Mouse (Mus musculus): Measurements from ENCODE around the gene Dnajc11. TPM values are rescaled to one million over a fixed set of nuclear protein-coding genes. Genes with fewer than 3 reads are reported as not detected.
A peak's percentile ranks its signal among the peaks of the same experiment; 100 is the strongest.

Gene Dnajc11
- polyA plus RNA-seq, 1 experiment from 2014 or later: 74.5 TPM

DNA sequence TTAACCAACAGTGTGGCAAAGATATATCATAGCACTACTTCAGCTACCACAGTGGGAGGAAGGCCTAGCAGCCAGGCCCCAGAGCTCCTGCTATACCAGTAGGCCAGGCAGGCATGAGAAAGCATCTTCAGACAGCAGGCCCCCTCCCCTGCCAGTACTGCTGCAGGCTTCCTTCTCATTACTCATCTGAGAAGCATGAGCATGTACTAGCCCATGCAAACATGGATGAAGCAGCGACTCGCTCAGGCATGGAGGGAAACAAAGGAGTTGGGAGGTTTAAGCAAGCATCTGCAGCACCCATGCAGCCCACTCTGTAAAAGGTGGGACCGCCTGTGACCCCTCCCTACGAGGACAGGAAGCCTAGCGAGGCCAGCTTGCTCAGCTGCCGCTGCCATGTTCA, 85.6 kb downstream of the Dnajc11 start:
- H3K9me3 ChIP-seq (ENCODE audit: control insufficient read depth, low read length): no peaks in the 10 kb centered on the region
- H3K9ac ChIP-seq (ENCODE audit: low read depth, low read length): no peak overlapping the region
- no peak for ATAC-seq (ENCODE audit: low FRiP score, low TSS enrichment)
- 83% methylated on average over 6 of the region's 6 CpGs for WGBS
- H3K4me1 ChIP-seq (ENCODE audit: control insufficient read depth, insufficient read depth, low read length): no peaks in the 10 kb centered on the region
- H3K27me3 ChIP-seq (ENCODE audit: control insufficient read depth, insufficient read depth, low read length): no peaks in the 10 kb centered on the region
- H3K36me3 ChIP-seq (ENCODE audit: control insufficient read depth, insufficient read depth, low read length): peaks cover 87% of the 10 kb centered on the region
- no peak overlapping the region for H3K4me3 ChIP-seq (ENCODE audit: low read length)
- no peak overlapping the region for H3K27ac ChIP-seq (ENCODE audit: low read depth, low read length)
- no peak overlapping the region for H3K4me2 ChIP-seq (replicated peaks; ENCODE audit: low read depth, low read length)

- WGBS: 93% methylated on average over 21 of the region's 21 CpGs
Measured at GRCm38 (mm10) chr4:152020024-152020423, 86.5 kb downstream of the Dnajc11 start.

GRCm38 (mm10) chr4:152021568-152022097, 88.1 kb downstream of the Dnajc11 start:
- Histone ChIP-seq H3K27ac (ENCODE audit: low read depth, low read length) (no peak overlapping the region), H3K9ac (ENCODE audit: low read depth, low read length) (no peak overlapping the region), H3K4me2 (replicated peaks; ENCODE audit: low read depth, low read length) (no peak overlapping the region), H3K4me1 (ENCODE audit: control insufficient read depth, insufficient read depth, low read length) (peaks cover 17% of the 10 kb centered on the region), H3K36me3 (ENCODE audit: control insufficient read depth, insufficient read depth, low read length) (peaks cover 73% of the 10 kb centered on the region), H3K4me3 (ENCODE audit: low read length) (no peak overlapping the region), H3K9me3 (ENCODE audit: control insufficient read depth, low read length) (no peaks in the 10 kb centered on the region), H3K27me3 (ENCODE audit: control insufficient read depth, insufficient read depth, low read length) (no peaks in the 10 kb centered on the region)
- WGBS: 76% methylated on average over 12 of the region's 12 CpGs
- ATAC-seq (ENCODE audit: low FRiP score, low TSS enrichment): no peak

More at GRCm38 (mm10) chr4:152020024-152020423, 86.5 kb downstream of the Dnajc11 start:
- no peak overlapping the region for H3K4me2 ChIP-seq (replicated peaks; ENCODE audit: low read depth, low read length)
- no peak for ATAC-seq (ENCODE audit: low FRiP score, low TSS enrichment)
- H3K27ac ChIP-seq (ENCODE audit: low read depth, low read length): no peak overlapping the region
- H3K4me3 ChIP-seq (ENCODE audit: low read length): no peak overlapping the region
- H3K27me3 ChIP-seq (ENCODE audit: control insufficient read depth, insufficient read depth, low read length): no peaks in the 10 kb centered on the region
- H3K9me3 ChIP-seq (ENCODE audit: control insufficient read depth, low read length): no peaks in the 10 kb centered on the region
- peaks cover 84% of the 10 kb centered on the region for H3K36me3 ChIP-seq (ENCODE audit: control insufficient read depth, insufficient read depth, low read length)
- H3K9ac ChIP-seq (ENCODE audit: low read depth, low read length): no peak overlapping the region
- H3K4me1 ChIP-seq (ENCODE audit: control insufficient read depth, insufficient read depth, low read length): peaks cover 1% of the 10 kb centered on the region; the same call in 1 of the 2 replicates

- peaks cover 21% of the 10 kb centered on the region for H3K4me1 ChIP-seq (ENCODE audit: control insufficient read depth, insufficient read depth, low read length)
- WGBS: 89% methylated on average over 8 of the region's 8 CpGs
- no peak overlapping the region for H3K4me2 ChIP-seq (replicated peaks; ENCODE audit: low read depth, low read length)
- no peak overlapping the region for H3K4me3 ChIP-seq (ENCODE audit: low read length)
- no peak for ATAC-seq (ENCODE audit: low FRiP score, low TSS enrichment)
- H3K9me3 ChIP-seq (ENCODE audit: control insufficient read depth, low read length): no peaks in the 10 kb centered on the region
- H3K27ac ChIP-seq (ENCODE audit: low read depth, low read length): no peak overlapping the region
- peaks cover 70% of the 10 kb centered on the region for H3K36me3 ChIP-seq (ENCODE audit: control insufficient read depth, insufficient read depth, low read length)
- H3K27me3 ChIP-seq (ENCODE audit: control insufficient read depth, insufficient read depth, low read length): no peaks in the 10 kb centered on the region
- H3K9ac ChIP-seq (ENCODE audit: low read depth, low read length): no peak overlapping the region
Measured at GRCm38 (mm10) chr4:152022506-152022905, 89.0 kb downstream of the Dnajc11 start.

- H3K27me3 ChIP-seq (ENCODE audit: control insufficient read depth, insufficient read depth, low read length): no peaks in the 10 kb centered on the region
- no peak overlapping the region for H3K27ac ChIP-seq (ENCODE audit: low read depth, low read length)
- H3K4me3 ChIP-seq (ENCODE audit: low read length): no peak overlapping the region
- WGBS: 93% methylated on average over 11 of the region's 11 CpGs
- peaks cover 27% of the 10 kb centered on the region for H3K4me1 ChIP-seq (ENCODE audit: control insufficient read depth, insufficient read depth, low read length)
- H3K4me2 ChIP-seq (replicated peaks; ENCODE audit: low read depth, low read length): no peak overlapping the region
- no peaks in the 10 kb centered on the region for H3K9me3 ChIP-seq (ENCODE audit: control insufficient read depth, low read length)
- no peak overlapping the region for H3K9ac ChIP-seq (ENCODE audit: low read depth, low read length)
- ATAC-seq (ENCODE audit: low FRiP score, low TSS enrichment): no peak
- peaks cover 52% of the 10 kb centered on the region for H3K36me3 ChIP-seq (ENCODE audit: control insufficient read depth, insufficient read depth, low read length)
Measured at GRCm38 (mm10) chr4:152024525-152024924, 91.0 kb downstream of the Dnajc11 start.

GRCm38 (mm10) chr4:152026751-152027508, 93.4 kb downstream of the Dnajc11 start:
- peaks cover 27% of the 10 kb centered on the region for H3K4me1 ChIP-seq (ENCODE audit: control insufficient read depth, insufficient read depth, low read length)

DNA sequence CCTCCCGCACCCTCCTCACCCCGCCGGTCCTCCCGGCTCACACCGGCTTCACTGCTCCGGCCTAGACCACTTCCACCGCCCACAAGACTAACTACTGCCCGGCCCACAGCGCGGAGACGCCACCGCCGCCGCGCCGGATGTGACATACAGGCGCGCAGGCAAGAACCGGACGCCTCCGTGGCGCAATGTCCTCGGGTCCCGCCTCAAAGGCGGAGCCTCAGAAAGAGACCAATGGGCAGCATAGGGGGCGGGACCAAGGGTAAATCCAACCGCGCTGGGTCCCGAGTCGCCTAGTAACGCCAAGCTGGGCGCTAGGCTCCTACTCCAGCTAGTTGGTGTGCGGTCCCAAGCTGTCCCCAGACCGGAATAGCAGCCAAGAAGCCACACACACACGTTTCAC, 94.0 kb downstream of the Dnajc11 start, which contains the start of gene Zbtb48:
Gene Zbtb48, minus strand, starts transcription at position 148 of the 400 bp plus-strand sequence.
- Histone ChIP-seq H3K9ac (ENCODE audit: low read depth, low read length) (peak within 1 kb of the TSS; percentile 70), H3K36me3 (ENCODE audit: control insufficient read depth, insufficient read depth, low read length) (peaks cover 22% of the 10 kb centered on the region), H3K27me3 (ENCODE audit: control insufficient read depth, insufficient read depth, low read length) (no peaks in the 10 kb centered on the region), H3K4me1 (ENCODE audit: control insufficient read depth, insufficient read depth, low read length) (peaks cover 27% of the 10 kb centered on the region), H3K4me2 (replicated peaks; ENCODE audit: low read depth, low read length) (peak within 1 kb of the TSS; percentile 92), H3K9me3 (ENCODE audit: control insufficient read depth, low read length) (no peaks in the 10 kb centered on the region), H3K27ac (ENCODE audit: low read depth, low read length) (peak within 1 kb of the TSS; percentile 44; the same call in 1 of the 2 replicates), H3K4me3 (ENCODE audit: low read length) (peak within 1 kb of the TSS; percentile 79)
- peak; percentile 96 for ATAC-seq (ENCODE audit: low FRiP score, low TSS enrichment)
- WGBS: 0% methylated on average over 34 of the region's 35 CpGs

More at GRCm38 (mm10) chr4:152026751-152027508, 93.4 kb downstream of the Dnajc11 start:
- peaks cover 28% of the 10 kb centered on the region for H3K36me3 ChIP-seq (ENCODE audit: control insufficient read depth, insufficient read depth, low read length)
- 1% methylated on average over 39 of the region's 41 CpGs for WGBS
- H3K9me3 ChIP-seq (ENCODE audit: control insufficient read depth, low read length): no peaks in the 10 kb centered on the region
- ATAC-seq (ENCODE audit: low FRiP score, low TSS enrichment): peak; percentile 65
- no peaks in the 10 kb centered on the region for H3K27me3 ChIP-seq (ENCODE audit: control insufficient read depth, insufficient read depth, low read length)
- H3K4me3 ChIP-seq (ENCODE audit: low read length): peak overlapping the region; percentile 79
- H3K4me2 ChIP-seq (replicated peaks; ENCODE audit: low read depth, low read length): peak overlapping the region; percentile 92
- peak overlapping the region; percentile 70 for H3K9ac ChIP-seq (ENCODE audit: low read depth, low read length)
- peak overlapping the region; percentile 44; the same call in 1 of the 2 replicates for H3K27ac ChIP-seq (ENCODE audit: low read depth, low read length)

DNA sequence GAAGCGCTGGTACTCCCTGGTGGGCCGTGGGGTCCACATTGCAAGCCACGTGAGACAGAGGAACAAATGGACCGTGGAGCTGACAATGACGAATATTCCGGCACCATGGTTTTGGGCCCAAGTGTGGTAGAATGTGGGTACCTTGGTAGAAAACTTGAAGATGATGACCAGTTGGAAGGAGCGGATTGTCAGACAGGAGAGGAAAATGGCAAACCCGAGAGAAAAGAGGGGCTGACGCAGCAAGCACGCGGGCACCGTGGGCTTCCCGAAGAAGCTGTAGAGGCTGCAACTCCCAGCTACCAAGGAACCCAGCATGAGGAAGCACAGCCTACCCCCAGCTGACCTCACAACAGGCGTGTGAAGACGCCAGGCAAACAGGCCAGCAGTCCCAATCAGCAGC, 95.0 kb downstream of the Dnajc11 start:
- H3K27me3 ChIP-seq (ENCODE audit: control insufficient read depth, insufficient read depth, low read length): no peaks in the 10 kb centered on the region
- H3K4me1 ChIP-seq (ENCODE audit: control insufficient read depth, insufficient read depth, low read length): peaks cover 27% of the 10 kb centered on the region
- no peaks in the 10 kb centered on the region for H3K9me3 ChIP-seq (ENCODE audit: control insufficient read depth, low read length)
- H3K9ac ChIP-seq (ENCODE audit: low read depth, low read length): peak overlapping the region; percentile 60
- peak overlapping the region; percentile 79; the same call in 1 of the 2 replicates for H3K4me3 ChIP-seq (ENCODE audit: low read length)
- peak overlapping the region; percentile 92 for H3K4me2 ChIP-seq (replicated peaks; ENCODE audit: low read depth, low read length)
- H3K36me3 ChIP-seq (ENCODE audit: control insufficient read depth, insufficient read depth, low read length): peaks cover 13% of the 10 kb centered on the region
- 62% methylated on average over 15 of the region's 15 CpGs for WGBS
- H3K27ac ChIP-seq (ENCODE audit: low read depth, low read length): no peak overlapping the region
- ATAC-seq (ENCODE audit: low FRiP score, low TSS enrichment): no peak

DNA sequence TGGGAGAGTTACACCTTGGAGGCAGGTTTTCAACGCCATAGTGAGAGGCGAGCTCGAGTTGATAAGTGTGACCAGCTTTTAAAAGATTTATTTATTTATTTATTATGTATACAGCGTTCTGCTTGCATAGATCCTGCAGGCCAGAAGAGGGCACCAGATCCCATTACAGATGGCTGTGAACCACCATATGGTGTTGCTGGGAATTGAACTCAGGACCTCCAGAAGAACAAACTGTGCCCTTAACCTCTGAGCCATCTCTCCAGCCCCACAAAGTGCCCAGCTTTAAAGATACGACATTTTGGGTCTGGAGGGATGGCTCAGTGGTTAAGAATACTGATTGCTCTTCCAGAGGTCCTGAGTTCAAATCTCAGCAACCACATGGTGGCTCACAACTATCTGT, 95.6 kb downstream of the Dnajc11 start:
- Histone ChIP-seq H3K27me3 (ENCODE audit: control insufficient read depth, insufficient read depth, low read length) (no peaks in the 10 kb centered on the region), H3K9ac (ENCODE audit: low read depth, low read length) (no peak overlapping the region), H3K36me3 (ENCODE audit: control insufficient read depth, insufficient read depth, low read length) (peaks cover 9% of the 10 kb centered on the region; the same call in 1 of the 2 replicates), H3K27ac (ENCODE audit: low read depth, low read length) (no peak overlapping the region), H3K4me1 (ENCODE audit: control insufficient read depth, insufficient read depth, low read length) (peaks cover 27% of the 10 kb centered on the region), H3K4me3 (ENCODE audit: low read length) (no peak overlapping the region), H3K9me3 (ENCODE audit: control insufficient read depth, low read length) (no peaks in the 10 kb centered on the region), H3K4me2 (replicated peaks; ENCODE audit: low read depth, low read length) (no peak overlapping the region)
- no peak for ATAC-seq (ENCODE audit: low FRiP score, low TSS enrichment)
- 54% methylated on average over 5 of the region's 5 CpGs for WGBS
